Mouse (Mus musculus) stomach, postnatal 0 days (tissue): ENCODE results near the gene Zbtb21. TPM values are rescaled to one million over a fixed set of nuclear protein-coding genes. Genes with fewer than 3 reads are reported as not detected.

Source experiments
- ATAC-seq: fragments of 200-750 bp; cut with Nextera tagmentation; 2 replicates; pipeline ENCODE4 v1.8.0; 2017; ENCODE audit not compliant: low FRiP score, low TSS enrichment
- DNase-seq: peaks from one replicate; pipeline ENCODE4 v3.0.0-alpha.2; 2016; ENCODE audit warnings: low spot score
- H3K27ac ChIP-seq: fragments of 300-500 bp; sonication (generic); replicated peaks from 2 replicates; pipeline ENCODE4 v1.5.1; 2014; ENCODE audit warnings: mild to moderate bottlenecking, control low read depth
- H3K27me3 ChIP-seq: fragments of 300-500 bp; sonication (generic); 2 replicates; pipeline ENCODE4 v1.6.1; 2014; ENCODE audit warnings: low read length; ENCODE audit not compliant: control insufficient read depth, insufficient read depth
- H3K36me3 ChIP-seq: fragments of 300-500 bp; sonication (generic); 2 replicates; pipeline ENCODE4 v1.6.1; 2014; ENCODE audit warnings: low read length, mixed read lengths; ENCODE audit not compliant: control insufficient read depth, insufficient read depth
- H3K4me1 ChIP-seq: fragments of 300-500 bp; sonication (generic); replicated peaks from 2 replicates; pipeline ENCODE4 v1.6.1; 2014; ENCODE audit warnings: antibody characterized with exemption; ENCODE audit not compliant: control insufficient read depth, insufficient read depth
- H3K4me2 ChIP-seq: fragments of 300-500 bp; sonication (generic); replicated peaks from 2 replicates; pipeline ENCODE4 v1.6.1; 2014; ENCODE audit warnings: low read depth, mild to moderate bottlenecking, control low read depth, moderate library complexity
- H3K4me3 ChIP-seq: fragments of 300-500 bp; sonication (generic); 2 replicates; pipeline ENCODE4 v1.5.1; 2014; ENCODE audit warnings: low read depth, low read length, control low read depth
- H3K9ac ChIP-seq: fragments of 300-500 bp; sonication (generic); 2 replicates; pipeline ENCODE4 v1.6.1; 2014; ENCODE audit warnings: mild to moderate bottlenecking, low read length, control low read depth, mixed read lengths
- H3K9me3 ChIP-seq: fragments of 300-500 bp; sonication (generic); 2 replicates; pipeline ENCODE4 v1.6.1; 2016; ENCODE audit warnings: low read length; ENCODE audit not compliant: control insufficient read depth
- CTCF ChIP-seq: IDR thresholded peaks from 2 replicates; pipeline ENCODE4 v1.5.1; 2016; ENCODE audit warnings: antibody characterized with exemption, low read depth, mild to moderate bottlenecking, moderate library complexity
- EP300 ChIP-seq: optimal IDR thresholded peaks from 2 replicates; pipeline ENCODE3; 2016; ENCODE audit warnings: antibody characterized with exemption
- WGBS: fragments of 180-500 bp; shearing (Covaris S2); extraction: QIAGEN DNeasy Blood & Tissue Kit; methylation state at CpG from one replicate; pipeline ENCODE4 v1.1.7; 2014; 5-methylcytosine and 5-hydroxymethylcytosine counted together
- polyA plus RNA-seq: library from polyadenylated mRNA; unstranded; fragments of >200 nt; fragmentation: Nextera tagmentation; extraction: Ambion mirVana; gene quantifications from 2 replicates; pipeline ENCODE4 v1.2.1, GENCODE M21; 2015

Zbtb21 gene
- polyA plus RNA-seq, 1 experiment from 2014 or later = 5.4 TPM

DNA sequence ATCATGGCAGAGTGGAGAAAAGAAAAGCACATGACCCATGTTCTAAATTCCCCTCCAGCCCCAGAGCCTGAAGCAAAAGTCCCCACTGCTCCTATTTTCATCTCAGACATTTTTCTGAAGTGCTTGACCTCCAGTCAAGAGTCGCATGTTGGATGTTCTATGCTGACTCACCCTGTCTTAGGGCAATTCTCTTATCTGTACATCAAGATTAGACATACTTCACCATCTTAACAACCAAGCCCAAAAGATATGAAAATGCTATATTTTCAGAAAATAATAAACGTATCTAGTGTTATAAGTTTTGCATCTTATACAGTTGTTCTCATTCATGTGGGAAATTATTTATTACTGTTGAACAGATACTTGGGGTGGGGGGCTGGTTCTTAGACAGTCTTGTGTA lies 36.7 kb downstream of the Zbtb21 start:
- DNase-seq (no peak), ATAC-seq (no peak)
- TF ChIP-seq CTCF (no peak), EP300 (no peak)
- 63% methylated on average over 2 of the region's 2 CpGs for WGBS
- Histone ChIP-seq H3K9ac (no peak overlapping the region), H3K4me1 (no peaks in the 10 kb centered on the region), H3K27ac (no peak overlapping the region), H3K4me2 (no peak overlapping the region), H3K4me3 (no peak overlapping the region), H3K27me3 (no peaks in the 10 kb centered on the region), H3K36me3 (no peaks in the 10 kb centered on the region), H3K9me3 (no peaks in the 10 kb centered on the region)

DNA sequence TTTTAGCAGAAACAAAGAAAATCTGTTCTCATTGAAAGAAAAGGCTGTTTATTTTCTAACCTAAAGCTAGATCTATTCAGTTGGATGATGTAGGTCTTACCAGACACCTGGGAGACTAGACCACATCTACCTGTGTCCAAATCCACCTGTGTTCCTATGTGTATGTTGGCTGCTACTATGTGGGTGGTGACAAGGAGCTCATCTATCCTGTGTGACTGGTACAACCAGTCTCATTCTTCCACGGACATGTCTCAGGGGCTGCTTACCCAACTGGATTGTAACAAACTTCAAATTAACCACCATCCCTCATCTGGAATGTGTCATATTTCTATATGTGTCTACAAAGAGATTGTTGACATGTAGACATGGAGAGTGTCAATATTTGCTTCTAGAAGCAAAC lies 38.7 kb downstream of the Zbtb21 start:
- Histone ChIP-seq H3K4me1 (no peaks in the 10 kb centered on the region), H3K4me2 (no peak overlapping the region), H3K36me3 (no peaks in the 10 kb centered on the region), H3K27ac (no peak overlapping the region), H3K9ac (no peak overlapping the region), H3K27me3 (no peaks in the 10 kb centered on the region), H3K9me3 (no peaks in the 10 kb centered on the region), H3K4me3 (no peak overlapping the region)
- 55% methylated on average over 1 of the region's 1 CpGs for WGBS
- ATAC-seq (no peak), DNase-seq (no peak)
- no peak for TF ChIP-seq CTCF
- TF ChIP-seq EP300 = no peak

DNA sequence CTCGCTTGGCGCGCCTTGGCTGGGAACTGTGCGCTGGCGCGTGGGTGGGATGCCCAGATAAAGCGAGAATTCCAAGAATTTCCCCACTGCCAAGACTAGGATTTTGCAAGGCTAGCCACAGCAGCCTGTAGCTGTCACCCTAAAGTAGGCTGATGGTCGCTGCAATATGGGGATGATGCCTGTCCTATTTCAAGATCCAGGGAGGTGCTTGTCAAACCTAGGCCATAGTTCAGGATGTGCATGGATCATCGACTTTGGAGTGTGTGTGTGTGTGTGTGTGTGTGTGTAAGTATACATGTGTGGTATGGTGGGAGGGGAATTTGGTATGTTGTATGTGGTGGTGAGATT lies 39.7 kb downstream of the Zbtb21 start:
- TF ChIP-seq CTCF (no peak), EP300 (no peak)
- no peaks in the 10 kb centered on the region for H3K36me3 ChIP-seq
- H3K27me3 ChIP-seq = no peaks in the 10 kb centered on the region
- whole genome bisulfite sequencing = under 1% methylated on average over 9 of the region's 9 CpGs
- H3K9ac ChIP-seq = peak overlapping the region; percentile 90
- no peak for DNase-seq
- no peaks in the 10 kb centered on the region for H3K9me3 ChIP-seq
- H3K4me2 ChIP-seq = peak overlapping the region; percentile 88
- peak overlapping the region; percentile 92 for H3K27ac ChIP-seq
- peak overlapping the region; percentile 90 for H3K4me3 ChIP-seq
- ATAC-seq = peak; percentile 33
- no peaks in the 10 kb centered on the region for H3K4me1 ChIP-seq

DNA sequence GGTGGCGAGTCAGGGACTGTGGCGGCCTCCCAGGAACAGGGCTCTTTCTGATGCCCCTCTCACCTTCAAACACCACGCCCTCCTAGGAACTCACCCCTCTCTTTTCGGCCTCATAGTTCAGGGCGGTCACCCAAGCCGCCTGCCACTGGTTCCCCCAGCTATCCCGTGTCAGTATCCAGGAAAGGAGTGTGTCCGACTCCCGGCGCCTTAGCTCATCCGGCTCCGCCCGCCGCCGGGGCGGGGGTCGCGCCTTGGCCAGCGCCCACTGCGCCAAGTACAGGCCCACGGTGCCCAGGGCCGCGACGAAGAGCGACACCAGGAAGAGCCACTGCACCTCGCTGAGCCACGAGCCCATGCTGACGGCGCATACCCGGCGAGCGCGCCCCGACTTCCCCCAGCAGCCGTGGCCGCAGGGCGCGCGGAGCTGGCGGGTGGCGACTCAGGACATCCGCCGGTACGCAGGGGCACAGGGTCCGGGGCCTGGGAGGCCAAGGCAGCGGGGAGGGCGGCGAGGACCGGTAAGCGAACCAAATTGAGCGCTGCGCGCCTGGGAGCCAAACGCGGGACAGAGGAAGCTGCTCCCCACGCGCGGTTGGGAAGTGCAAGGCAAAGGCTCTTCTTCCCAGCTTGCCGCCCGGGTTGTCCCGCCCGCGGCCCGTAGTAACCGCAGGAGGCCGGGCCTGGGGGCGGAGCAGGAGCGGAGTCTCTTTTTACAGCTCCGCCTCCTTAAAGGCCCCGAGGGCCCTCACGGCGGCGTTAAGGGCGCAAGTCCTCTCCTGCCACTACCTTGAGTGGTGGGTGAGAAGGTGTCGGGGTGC lies 40.3 kb downstream of the Zbtb21 start:
- no peak for TF ChIP-seq EP300
- peak; percentile 15; the same call in 1 of the 2 replicates for TF ChIP-seq CTCF
- Histone ChIP-seq H3K36me3 (no peaks in the 10 kb centered on the region), H3K27me3 (no peaks in the 10 kb centered on the region), H3K4me3 (peak overlapping the region; percentile 90), H3K4me1 (no peaks in the 10 kb centered on the region), H3K9ac (peak overlapping the region; percentile 90), H3K9me3 (no peaks in the 10 kb centered on the region), H3K27ac (peak overlapping the region; percentile 92), H3K4me2 (peak overlapping the region; percentile 88)
- ATAC-seq (peak; percentile 96), DNase-seq (peak; percentile 90)
- WGBS = under 1% methylated on average over 75 of the region's 75 CpGs

DNA sequence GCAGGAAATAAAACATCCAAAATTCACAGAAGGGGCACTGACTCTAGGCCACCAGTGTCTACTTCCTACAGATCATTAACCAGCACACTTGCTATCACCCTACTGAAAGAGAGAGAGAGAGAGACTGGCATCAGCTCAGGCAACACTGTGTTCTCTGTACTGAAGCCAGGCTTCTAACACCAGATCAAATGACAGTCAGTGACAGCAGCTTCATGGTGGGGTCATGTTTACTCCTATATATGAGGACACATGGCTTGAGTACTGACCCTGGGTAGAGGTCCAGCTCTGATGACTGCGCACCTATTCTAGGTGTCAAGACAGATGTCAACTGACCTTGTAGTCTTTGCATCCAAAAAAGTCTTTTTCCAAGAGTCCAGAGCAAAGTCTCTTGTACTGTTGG lies 41.8 kb downstream of the Zbtb21 start:
- no peaks in the 10 kb centered on the region for H3K4me1 ChIP-seq
- peak overlapping the region; percentile 17; the same call in 1 of the 2 replicates for H3K4me2 ChIP-seq
- no peak overlapping the region for H3K4me3 ChIP-seq
- H3K9me3 ChIP-seq = no peaks in the 10 kb centered on the region
- WGBS = 100% methylated on average over 1 of the region's 1 CpGs
- ATAC-seq (no peak), DNase-seq (no peak)
- no peaks in the 10 kb centered on the region for H3K36me3 ChIP-seq
- no peak overlapping the region for H3K27ac ChIP-seq
- no peak for TF ChIP-seq CTCF
- TF ChIP-seq EP300 = no peak
- no peaks in the 10 kb centered on the region for H3K27me3 ChIP-seq
- no peak overlapping the region for H3K9ac ChIP-seq

DNA sequence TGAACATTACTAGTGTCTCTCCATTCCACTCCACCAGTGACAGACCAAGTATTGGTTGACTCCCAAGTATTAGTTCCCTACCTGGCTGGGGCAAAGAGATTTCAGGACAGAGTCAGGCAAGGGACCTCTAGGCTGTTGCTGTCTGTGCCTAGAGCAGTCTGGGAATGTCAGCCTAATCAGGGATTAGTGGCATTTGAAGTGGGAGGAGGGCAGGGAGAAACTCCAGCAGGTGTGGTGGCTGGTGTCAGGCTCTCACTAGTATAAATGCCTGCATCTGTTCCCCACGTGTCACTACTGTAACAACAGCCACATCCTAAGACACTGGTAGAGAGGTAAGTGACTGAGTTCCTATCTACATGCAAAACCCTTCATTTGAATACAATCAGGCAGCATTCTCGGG lies 42.6 kb downstream of the Zbtb21 start:
- TF ChIP-seq EP300 (no peak), CTCF (no peak)
- Histone ChIP-seq H3K4me1 (no peaks in the 10 kb centered on the region), H3K36me3 (no peaks in the 10 kb centered on the region), H3K4me3 (no peak overlapping the region), H3K9me3 (no peaks in the 10 kb centered on the region), H3K9ac (no peak overlapping the region), H3K27ac (no peak overlapping the region), H3K27me3 (no peaks in the 10 kb centered on the region), H3K4me2 (no peak overlapping the region)
- 50% methylated on average over 2 of the region's 2 CpGs for WGBS
- ATAC-seq (no peak), DNase-seq (no peak)
